Mouse (Mus musculus) bone marrow macrophage, adult 2 months (primary cell): ENCODE data around the gene Gstm1. TPM values are rescaled to one million over a fixed set of nuclear protein-coding genes. Genes with fewer than 3 reads are reported as not detected.
"Not testable (repeated sequence)": the region's sequence is repeated elsewhere in the genome, so short reads cannot be mapped to it uniquely, and the experiment has no call there.

Source experiments
- H3K27ac ChIP-seq: 2 replicates; pipeline ENCODE4 v1.5.1; 2012; ENCODE audit warnings: low read depth, low read length; ENCODE audit not compliant: insufficient read depth
- H3K4me1 ChIP-seq: 2 replicates; pipeline ENCODE4 v1.6.1; 2012; ENCODE audit warnings: low read length; ENCODE audit not compliant: control insufficient read depth, insufficient read depth
- H3K4me3 ChIP-seq: 2 replicates; pipeline ENCODE4 v1.5.1; 2012; ENCODE audit warnings: mild to moderate bottlenecking, low read length, moderate library complexity; ENCODE audit not compliant: insufficient read depth
- CTCF ChIP-seq: IDR thresholded peaks from 2 replicates; pipeline ENCODE4 v1.5.1; 2012; ENCODE audit warnings: low read depth, mild to moderate bottlenecking, low read length, moderate library complexity
- POLR2A ChIP-seq: IDR thresholded peaks from 2 replicates; pipeline ENCODE4 v1.6.1; 2012; ENCODE audit warnings: mild to moderate bottlenecking, low read depth, low read length, borderline replicate concordance
- polyA plus RNA-seq: library from polyadenylated mRNA; stranded (reverse); fragments of >200 nt; gene quantifications from 2 replicates; pipeline ENCODE4 v1.2.4, GENCODE M21; 2012; ENCODE audit not compliant: missing spikeins, insufficient read depth, insufficient read length

The Gstm1 gene
- polyA plus RNA-seq, 1 experiment: 329 TPM

DNA sequence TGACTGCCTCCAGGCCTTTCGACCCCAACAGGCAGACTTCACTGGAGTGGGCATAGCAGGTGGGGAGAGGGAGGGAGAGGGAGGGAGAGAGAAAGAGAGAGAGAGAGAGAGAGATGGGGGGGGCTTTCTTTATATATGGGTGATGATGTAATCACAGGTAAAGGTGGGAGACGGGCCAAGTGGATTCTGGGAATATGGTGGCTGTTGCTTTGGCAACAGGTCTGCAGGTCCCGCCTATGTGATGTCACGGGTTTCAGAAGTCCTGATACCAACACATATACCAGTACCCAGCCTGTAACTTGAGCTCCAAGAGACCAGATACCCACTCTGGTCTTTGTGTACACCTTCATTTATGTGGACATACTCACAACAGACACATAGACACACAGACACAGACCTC, 21.2 kb downstream of the Gstm1 start:
- Histone ChIP-seq H3K4me1 (0 out of 2 replicates have a peak, but pooled peaks cover 3% of the 10 kb centered on the region), H3K4me3 (no peak overlapping the region), H3K27ac (no peak overlapping the region)
- TF ChIP-seq POLR2A (no peak), CTCF (no peak)

DNA sequence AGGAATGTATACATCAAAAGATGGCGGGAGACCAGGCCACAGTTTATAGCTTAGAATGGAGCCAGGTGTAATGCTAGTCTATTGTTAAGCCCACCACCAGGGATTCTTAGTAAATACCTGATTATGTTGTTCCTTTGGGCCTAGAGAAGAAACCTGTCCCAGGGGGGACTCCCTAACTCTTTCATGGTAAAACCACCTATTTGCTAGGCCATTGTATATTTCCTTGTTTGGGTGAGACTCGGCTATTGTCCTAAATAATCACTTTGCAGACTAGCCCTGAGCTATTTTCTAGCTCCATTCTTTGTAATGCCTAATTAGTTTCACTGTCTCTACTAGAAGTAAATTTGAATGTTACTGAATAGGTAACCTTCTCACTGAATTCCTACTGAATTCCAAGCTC, 21.8 kb downstream of the Gstm1 start:
- not testable (repeated sequence) for H3K4me1 ChIP-seq, H3K4me3 ChIP-seq, H3K27ac ChIP-seq

DNA sequence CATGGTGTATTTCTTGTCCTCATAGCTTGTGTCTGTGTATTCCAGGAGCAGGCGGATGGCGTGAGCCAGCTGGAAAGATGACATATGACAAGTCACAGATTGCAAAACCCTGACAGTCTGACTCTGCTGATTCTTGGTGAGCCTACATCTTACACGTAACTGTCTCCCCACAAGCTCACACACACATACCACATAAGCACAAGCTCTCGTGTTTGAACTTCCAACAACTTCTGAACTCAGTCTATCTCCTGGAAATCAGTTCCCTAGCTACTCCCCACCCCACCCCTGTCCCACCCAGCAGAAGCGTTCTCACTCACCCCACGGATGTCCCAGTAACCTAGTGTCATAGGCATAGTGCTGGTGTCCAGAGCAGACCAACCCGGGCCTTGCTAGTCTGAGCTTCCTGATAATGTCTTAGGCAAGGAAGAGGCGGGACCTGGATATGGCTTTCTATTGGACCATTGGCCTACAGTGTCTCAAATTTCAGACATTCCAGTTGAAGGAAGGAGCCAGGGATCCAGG, 31.7 kb downstream of the Gstm1 start, which contains the start of gene Gstm2:
Gene Gstm2 (minus strand): TSS at position 413 of the 522 bp plus-strand sequence.
- H3K4me1 ChIP-seq: peaks cover 9% of the 10 kb centered on the region
- TF ChIP-seq CTCF (no peak), POLR2A (no peak)
- no peak within 1 kb of the TSS for H3K4me3 ChIP-seq
- no peak within 1 kb of the TSS for H3K27ac ChIP-seq

DNA sequence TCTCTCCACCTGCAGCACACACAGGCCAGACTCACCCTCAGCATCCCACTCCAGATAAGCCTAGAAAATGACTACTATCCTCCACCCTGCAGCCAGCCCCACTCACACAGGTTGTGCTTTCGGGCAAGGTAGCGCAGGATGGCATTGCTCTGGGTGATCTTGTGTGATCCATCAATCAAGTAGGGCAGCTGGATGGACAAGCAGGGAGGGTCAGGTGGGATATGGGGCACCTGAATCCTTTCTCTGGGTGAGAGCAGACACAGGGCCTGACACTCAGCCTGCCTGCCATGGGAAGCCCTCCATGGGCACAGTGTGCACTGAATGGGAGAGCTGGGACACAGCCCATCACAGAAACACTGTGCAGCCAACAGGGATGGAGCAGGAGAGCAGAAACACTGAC, 32.6 kb downstream of the Gstm1 start:
- not testable (repeated sequence) for H3K4me1 ChIP-seq, H3K4me3 ChIP-seq, H3K27ac ChIP-seq

DNA sequence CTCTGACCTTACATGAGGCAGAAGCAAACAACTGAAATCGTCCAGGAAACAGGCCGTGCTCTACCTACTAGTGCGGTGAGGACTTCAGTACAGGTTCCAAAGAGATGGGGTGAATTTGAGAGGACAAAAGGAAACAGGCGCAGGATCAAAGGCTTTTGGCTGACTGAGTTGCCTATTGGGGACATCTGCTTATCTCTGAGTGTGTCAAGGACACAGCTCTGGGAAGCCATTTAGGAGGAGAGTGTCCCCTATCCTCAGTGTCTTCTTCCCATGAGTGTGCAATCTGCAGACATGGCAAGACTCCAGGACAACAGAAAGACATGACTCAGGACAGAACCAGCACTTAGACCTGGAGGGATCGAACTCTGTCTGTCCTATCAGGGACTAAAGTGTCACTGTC, 33.3 kb downstream of the Gstm1 start:
- TF ChIP-seq CTCF: no peak
- no peak for TF ChIP-seq POLR2A
- no peak overlapping the region for H3K4me3 ChIP-seq
- no peak overlapping the region for H3K27ac ChIP-seq
- peaks cover 9% of the 10 kb centered on the region for H3K4me1 ChIP-seq

DNA sequence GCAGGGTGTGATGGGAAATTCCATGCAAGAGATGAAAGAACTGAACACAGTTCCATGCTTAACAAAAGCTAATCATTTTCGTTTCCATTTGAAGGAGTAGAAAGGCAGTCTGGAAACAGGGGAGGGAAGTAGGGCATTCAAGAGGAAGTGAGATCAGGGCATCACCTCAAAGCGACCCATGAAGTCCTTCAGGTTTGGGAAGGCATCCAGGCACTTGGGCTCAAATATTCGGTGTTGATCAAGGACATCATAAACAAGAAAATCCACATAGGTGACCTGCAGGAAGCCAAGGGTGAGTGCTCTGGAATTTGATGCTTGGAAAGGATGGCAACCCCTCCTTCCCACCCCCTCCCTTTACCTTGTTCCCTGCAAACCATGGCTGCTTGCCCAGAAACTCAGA, 34.0 kb downstream of the Gstm1 start:
- H3K27ac ChIP-seq: no peak overlapping the region

DNA sequence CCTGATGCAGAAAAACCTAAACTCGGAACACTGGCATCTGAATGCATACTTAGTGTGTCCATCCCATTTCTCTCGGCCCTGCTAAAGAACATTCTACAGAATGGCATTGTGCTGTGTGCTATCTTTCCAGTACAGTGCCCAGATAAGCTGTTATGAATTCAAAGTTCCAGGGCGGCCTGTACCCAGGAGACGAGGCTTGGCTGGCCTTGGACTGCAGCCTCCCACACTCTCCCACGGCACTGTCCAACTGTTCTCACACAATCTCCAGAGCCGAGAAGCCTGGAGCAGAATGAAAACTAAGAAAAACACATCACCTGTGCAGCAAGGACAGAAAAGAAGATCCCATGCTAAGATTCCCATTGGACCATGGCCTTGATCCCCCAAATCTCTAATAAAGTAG, 35.0 kb downstream of the Gstm1 start:
- no peak overlapping the region for H3K27ac ChIP-seq
- H3K4me3 ChIP-seq: no peak overlapping the region
- H3K4me1 ChIP-seq: peaks cover 9% of the 10 kb centered on the region
- TF ChIP-seq CTCF (no peak), POLR2A (no peak)

More for the DNA sequence above, 34.0 kb downstream of the Gstm1 start:
- Histone ChIP-seq H3K4me1 (peaks cover 9% of the 10 kb centered on the region), H3K4me3 (no peak overlapping the region)
- no peak for TF ChIP-seq CTCF

DNA sequence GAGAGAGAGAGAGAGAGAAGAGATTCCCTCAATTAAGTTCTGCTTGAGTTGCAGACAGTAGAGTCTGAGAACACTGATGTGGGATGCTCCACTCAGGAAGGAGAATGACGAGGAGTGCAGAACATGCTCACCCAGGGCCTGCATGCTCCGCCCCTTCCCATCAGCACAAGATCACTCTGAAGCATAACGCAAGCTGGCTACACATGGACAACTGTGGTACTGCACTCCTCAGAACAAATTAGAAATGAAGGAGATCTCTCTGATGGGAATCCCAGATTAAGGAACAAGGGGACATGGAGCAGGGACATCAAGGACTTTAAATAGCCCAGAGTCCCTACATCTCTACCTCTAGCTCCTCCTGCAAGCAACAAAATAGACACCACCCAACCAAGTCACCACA, 36.5 kb downstream of the Gstm1 start:
- H3K4me1 ChIP-seq: peaks cover 9% of the 10 kb centered on the region
- H3K27ac ChIP-seq: no peak overlapping the region
- no peak for TF ChIP-seq CTCF
- TF ChIP-seq POLR2A: no peak

DNA sequence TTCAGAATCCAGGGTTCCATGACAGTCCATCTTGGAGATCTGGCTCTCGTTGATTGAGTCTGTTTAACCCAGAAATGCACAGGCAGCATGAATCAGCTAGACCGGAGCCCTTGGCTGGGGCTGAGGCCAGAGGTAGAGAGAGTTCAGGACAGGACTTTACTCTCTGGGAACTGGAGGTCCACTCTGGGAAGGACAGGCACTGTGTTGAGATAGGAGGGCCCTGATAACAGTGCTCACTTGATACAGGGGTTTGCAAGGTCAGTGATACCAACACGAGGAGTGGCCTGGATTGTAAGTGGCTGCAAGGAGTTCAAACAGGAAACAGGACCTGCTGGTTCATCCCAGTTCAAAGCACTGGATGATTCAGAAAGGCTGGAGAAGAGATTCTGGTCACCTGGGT, 40.1 kb downstream of the Gstm1 start:
- H3K4me3 ChIP-seq: no peak overlapping the region
- H3K27ac ChIP-seq: no peak overlapping the region
- TF ChIP-seq CTCF (no peak), POLR2A (no peak)
- peaks cover 2% of the 10 kb centered on the region; the same call in 1 of the 2 replicates for H3K4me1 ChIP-seq

More for the DNA sequence above, 36.5 kb downstream of the Gstm1 start:
- no peak overlapping the region for H3K4me3 ChIP-seq

DNA sequence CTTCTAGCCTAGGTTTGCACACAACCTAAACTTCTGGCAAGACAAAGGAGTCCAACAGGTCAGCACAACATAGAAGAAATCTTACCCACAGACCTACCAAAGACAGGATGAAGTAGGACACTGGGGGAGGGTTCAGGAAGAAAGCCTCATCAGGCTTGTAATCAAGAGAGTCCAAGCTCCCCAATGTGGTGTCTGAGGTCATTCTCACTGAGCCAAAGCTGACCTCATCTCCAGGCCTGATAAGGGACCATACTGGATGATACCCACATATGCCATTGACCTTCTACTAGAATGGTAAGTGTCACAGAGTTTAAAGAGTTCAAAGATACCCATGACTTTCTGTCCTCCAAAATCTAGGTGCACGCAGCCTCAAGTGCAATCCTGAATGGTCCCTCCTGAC, 43.5 kb downstream of the Gstm1 start:
- Histone ChIP-seq H3K4me3 (no peak overlapping the region), H3K4me1 (no peaks in the 10 kb centered on the region), H3K27ac (no peak overlapping the region)
- TF ChIP-seq CTCF: no peak
- no peak for TF ChIP-seq POLR2A

DNA sequence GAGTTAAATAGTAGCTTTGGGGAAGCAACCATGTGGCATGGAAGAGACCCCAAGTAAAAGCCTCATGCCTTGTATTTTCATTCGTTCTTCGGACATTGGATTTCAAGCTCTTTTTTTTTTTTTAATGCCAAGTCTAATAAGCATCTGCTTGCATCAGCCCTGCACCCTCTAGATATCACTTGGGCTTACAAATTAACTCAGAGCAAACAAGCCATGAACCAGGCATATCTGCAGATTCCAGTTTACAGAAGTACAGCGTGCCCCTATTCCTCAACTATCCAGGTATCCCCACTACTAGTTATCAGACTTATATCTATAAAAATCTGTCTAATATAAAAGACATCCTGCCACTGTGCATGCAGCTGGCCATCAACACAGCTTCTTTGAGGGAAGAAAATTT, 45.7 kb downstream of the Gstm1 start:
- Histone ChIP-seq H3K4me1 (no peaks in the 10 kb centered on the region), H3K27ac (no peak overlapping the region), H3K4me3 (no peak overlapping the region)
- no peak for TF ChIP-seq CTCF
- TF ChIP-seq POLR2A: no peak

DNA sequence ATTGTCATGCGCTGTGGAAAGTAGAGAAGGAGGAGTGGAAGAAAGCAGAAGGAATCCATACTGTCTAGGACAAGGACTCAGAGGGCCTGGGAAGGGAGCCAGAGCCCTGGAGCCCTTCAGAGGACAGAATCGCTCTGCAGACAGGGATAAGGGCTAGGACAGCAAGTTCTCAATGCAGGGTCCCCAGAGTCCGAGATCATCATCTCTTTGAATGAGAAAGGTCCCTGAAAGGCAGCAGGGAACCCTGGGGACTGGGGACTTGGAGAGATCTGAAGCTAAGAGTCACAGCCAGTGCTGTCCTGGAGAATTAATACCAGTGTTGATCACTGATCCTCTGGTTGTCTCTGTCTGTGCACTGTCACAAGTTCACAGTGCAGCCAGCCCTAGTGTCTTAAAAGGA, 46.7 kb downstream of the Gstm1 start:
- H3K4me3 ChIP-seq, H3K27ac ChIP-seq, H3K4me1 ChIP-seq: not testable (repeated sequence)
